Mouse (Mus musculus) CH12.LX (cell line): ENCODE measurements around the gene Cipc. TPM values are rescaled to one million over a fixed set of nuclear protein-coding genes. Genes with fewer than 3 reads are reported as not detected.

Experiments
- DNase-seq: peaks from one replicate; pipeline ENCODE4 v3.0.0-alpha.2; 2013; ENCODE audit errors: extremely low read depth
- H3K27ac ChIP-seq: 2 replicates; pipeline ENCODE4 v1.5.1; 2012; ENCODE audit warnings: low read depth, mild to moderate bottlenecking, control low read depth, moderate library complexity; ENCODE audit not compliant: insufficient read depth
- H3K27me3 ChIP-seq: replicated peaks from 2 replicates; pipeline ENCODE3; 2012; ENCODE audit warnings: inconsistent platforms
- H3K36me3 ChIP-seq, 2 experiments: replicated peaks in 1 of 2; 2 replicates each; pipeline versions ENCODE3 to v1.6.1; 2012; ENCODE audit warnings: inconsistent platforms in 1 of 2, low read length in 1 of 2, mild to moderate bottlenecking in 1 of 2, mixed read lengths in 1 of 2, moderate library complexity in 1 of 2; ENCODE audit not compliant: control insufficient read depth in 1 of 2, insufficient read depth in 1 of 2
- H3K4me1 ChIP-seq, 2 experiments: 2 replicates each; pipeline ENCODE4 v1.6.1; 2012; ENCODE audit warnings: inconsistent platforms in 1 of 2, moderate library complexity in 1 of 2; ENCODE audit not compliant: insufficient read depth in 2 of 2, control insufficient read depth in 1 of 2
- H3K4me2 ChIP-seq: 2 replicates; pipeline ENCODE4 v1.6.1; 2012; ENCODE audit warnings: low read depth, mild to moderate bottlenecking, control low read depth; ENCODE audit not compliant: poor library complexity, insufficient read depth, severe bottlenecking
- H3K4me3 ChIP-seq, 3 experiments: fragments of 150-350 bp in 1 of 3; sonication (generic) in 1 of 3; replicated peaks in 1 of 3; 2 replicates each; pipeline versions ENCODE3 to v1.5.1; 2011 to 2012; ENCODE audit warnings: low read depth in 2 of 3, low read length in 2 of 3, mild to moderate bottlenecking in 2 of 3, moderate library complexity in 2 of 3, control low read depth in 1 of 3, improper control_type of control experiment in 1 of 3, inconsistent platforms in 1 of 3, mixed read lengths in 1 of 3; ENCODE audit not compliant: poor library complexity in 1 of 3
- H3K79me2 ChIP-seq: replicated peaks from 2 replicates; pipeline ENCODE4 v1.6.1; 2012; ENCODE audit warnings: mild to moderate bottlenecking, moderate library complexity; ENCODE audit not compliant: control insufficient read depth, poor library complexity, insufficient read depth, severe bottlenecking; ENCODE audit errors: extremely low read depth
- H3K9ac ChIP-seq: 2 replicates; pipeline ENCODE4 v1.6.1; 2012; ENCODE audit warnings: low read depth, mild to moderate bottlenecking, control low read depth, moderate library complexity; ENCODE audit not compliant: insufficient read depth
- H3K9me3 ChIP-seq: replicated peaks from 2 replicates; pipeline ENCODE3; 2012; ENCODE audit warnings: low read length, inconsistent platforms, mixed read lengths
- E2F4 ChIP-seq: IDR thresholded peaks from 2 replicates; pipeline ENCODE4 v1.6.1; 2011; ENCODE audit warnings: low read depth, low read length, improper control_type of control experiment; ENCODE audit not compliant: insufficient replicate concordance
- ELF1 ChIP-seq: IDR thresholded peaks from 2 replicates; pipeline ENCODE4 v1.6.1; 2014; ENCODE audit warnings: low read depth, mild to moderate bottlenecking, inconsistent platforms, low read length, improper control_type of control experiment
- GABPA ChIP-seq: IDR thresholded peaks from 2 replicates; pipeline ENCODE4 v1.6.1; 2012; ENCODE audit warnings: low read depth, low read length, improper control_type of control experiment, inconsistent platforms; ENCODE audit not compliant: insufficient replicate concordance
- JUND ChIP-seq: conservative IDR thresholded peaks from 2 replicates; pipeline ENCODE4 v1.6.1; 2011; ENCODE audit warnings: low read depth, low read length, improper control_type of control experiment
- MAFK ChIP-seq: IDR thresholded peaks from 2 replicates; pipeline ENCODE4 v1.6.1; 2011; ENCODE audit warnings: low read length, improper control_type of control experiment; ENCODE audit not compliant: insufficient replicate concordance
- MAZ ChIP-seq: IDR thresholded peaks from 2 replicates; pipeline ENCODE4 v1.6.1; 2012; ENCODE audit warnings: low read depth, mild to moderate bottlenecking, inconsistent platforms, low read length, improper control_type of control experiment, moderate library complexity
- MEF2A ChIP-seq: IDR thresholded peaks from 2 replicates; pipeline ENCODE4 v1.6.1; 2014; ENCODE audit warnings: low read depth, mild to moderate bottlenecking, inconsistent platforms, low read length, improper control_type of control experiment, borderline replicate concordance
- MXI1 ChIP-seq: IDR thresholded peaks from 2 replicates; pipeline ENCODE4 v1.6.1; 2011; ENCODE audit warnings: mild to moderate bottlenecking, low read depth, low read length, improper control_type of control experiment
- MYC ChIP-seq: IDR thresholded peaks from 2 replicates; pipeline ENCODE4 v1.6.1; 2011; ENCODE audit warnings: low read depth, mild to moderate bottlenecking, improper control_type of control experiment, low read length
- NELFE ChIP-seq: IDR thresholded peaks from 2 replicates; pipeline ENCODE4 v1.6.1; 2011; ENCODE audit warnings: low read depth, low read length, improper control_type of control experiment
- NRF1 ChIP-seq: IDR thresholded peaks from 2 replicates; pipeline ENCODE4 v1.6.1; 2014; ENCODE audit warnings: low read depth, mild to moderate bottlenecking, inconsistent platforms, low read length, improper control_type of control experiment, moderate library complexity
- PAX5 ChIP-seq: IDR thresholded peaks from 2 replicates; pipeline ENCODE4 v1.6.1; 2012; ENCODE audit warnings: low read length, inconsistent platforms, mixed read lengths
- POLR2AphosphoS2 ChIP-seq: IDR thresholded peaks from 2 replicates; pipeline ENCODE4 v1.6.1; 2011; ENCODE audit warnings: low read depth, low read length, improper control_type of control experiment
- RCOR1 ChIP-seq: conservative IDR thresholded peaks from 2 replicates; pipeline ENCODE4 v1.6.1; 2012; ENCODE audit warnings: low read depth, mild to moderate bottlenecking, inconsistent platforms, low read length, improper control_type of control experiment
- SMC3 ChIP-seq: IDR thresholded peaks from 2 replicates; pipeline ENCODE4 v1.6.1; 2011; ENCODE audit warnings: low read depth, low read length, improper control_type of control experiment
- TCF12 ChIP-seq: IDR thresholded peaks from 2 replicates; pipeline ENCODE4 v1.6.1; 2014; ENCODE audit warnings: low read depth, mild to moderate bottlenecking, inconsistent platforms, low read length, improper control_type of control experiment
- USF1 ChIP-seq: IDR thresholded peaks from 2 replicates; pipeline ENCODE4 v1.6.1; 2014; ENCODE audit warnings: low read depth, mild to moderate bottlenecking, inconsistent platforms, low read length, improper control_type of control experiment
- ZC3H11A ChIP-seq: IDR thresholded peaks from 2 replicates; pipeline ENCODE4 v1.6.1; 2012; ENCODE audit warnings: low read depth, mild to moderate bottlenecking, inconsistent platforms, low read length, improper control_type of control experiment
- ZMIZ1 ChIP-seq: IDR thresholded peaks from 2 replicates; pipeline ENCODE4 v1.6.1; 2012; ENCODE audit warnings: low read depth, mild to moderate bottlenecking, inconsistent platforms, low read length, improper control_type of control experiment
- ZNF384 ChIP-seq: IDR thresholded peaks from 2 replicates; pipeline ENCODE4 v1.6.1; 2012; ENCODE audit warnings: low read depth, low read length, improper control_type of control experiment, inconsistent platforms
- dilution Hi-C: fragments of 300-500 bp; cut with MboI; formaldehyde crosslinking; loops from 2 replicates; pipeline ENCODE4 v1.14.3; 2020; ENCODE audit warnings: low sequenced_read_pairs; ENCODE audit not compliant: extremely low pct_unique_long_range_greater_than_20kb, extremely low pct_ligation_motif_present
- in situ Hi-C: fragments of 300-500 bp; cut with MboI; formaldehyde crosslinking; loops from 3 replicates; pipeline ENCODE4 v1.14.3; 2019; ENCODE audit warnings: low sequenced_read_pairs, low pct_ligation_motif_present, low pct_unique_long_range_greater_than_20kb, mixed read lengths
- polyA plus RNA-seq: library from polyadenylated mRNA; unstranded; fragments of >175 nt; gene quantifications from 2 replicates; pipeline ENCODE4 v1.2.1, GENCODE M21; 2012; ENCODE audit warnings: low read depth; ENCODE audit not compliant: insufficient read length
- total RNA-seq, 2 experiments: library from RNA; depleted of rRNA; stranded (reverse); fragments of 300-350 nt in 1 of 2; fragments of >200 nt in 1 of 2; gene quantifications; 2 replicates each; pipeline ENCODE4 v1.2.3; 2012 to 2014

Gene Cipc
- total and polyA plus RNA-seq, 3 experiments: 15.7 to 20.5 (median 18.7) TPM

DNA sequence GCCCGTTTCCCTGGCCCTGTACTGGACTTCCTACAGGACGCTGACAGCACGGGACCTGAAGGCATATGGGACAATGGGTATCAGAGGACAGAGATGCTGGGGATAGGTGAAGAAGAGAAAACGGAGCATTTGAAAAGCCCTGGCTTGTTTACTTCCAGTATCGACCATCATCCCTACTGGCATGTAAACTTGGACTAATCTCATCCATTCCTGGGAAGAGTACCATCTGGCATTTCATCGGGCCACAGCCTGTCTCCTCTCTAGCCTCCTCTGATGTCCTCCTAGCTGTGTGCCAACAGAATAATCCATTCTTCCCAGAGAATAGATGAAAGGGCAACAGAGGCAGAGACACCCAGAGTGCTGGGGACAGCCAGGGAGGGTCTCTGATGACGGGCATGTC is 31.2 kb upstream of the Cipc start:
- no peak overlapping the region for H3K27ac ChIP-seq
- TF ChIP-seq MYC: no peak
- TF ChIP-seq RCOR1: no peak
- TF ChIP-seq MEF2A: no peak
- H3K4me2 ChIP-seq: no peak overlapping the region
- H3K27me3 ChIP-seq: no peaks in the 10 kb centered on the region
- no peaks in the 10 kb centered on the region for H3K36me3 ChIP-seq
- no peak overlapping the region for H3K9ac ChIP-seq
- no peak for DNase-seq
- H3K9me3 ChIP-seq: no peaks in the 10 kb centered on the region
- no peak overlapping the region for H3K4me3 ChIP-seq
- H3K79me2 ChIP-seq: no peaks in the 10 kb centered on the region
- in situ Hi-C loops: no loop called here
- peaks cover 3 to 12% of the 10 kb centered on the region in 2 experiments for H3K4me1 ChIP-seq
- dilution Hi-C loops: no loop called here

GRCm38 (mm10) chr12:86916796-86917573 is 29.9 kb upstream of the Cipc start:
- Histone ChIP-seq H3K9ac (no peak overlapping the region), H3K79me2 (no peaks in the 10 kb centered on the region), H3K27ac (no peak overlapping the region), H3K4me1 (peaks cover 3 to 12% of the 10 kb centered on the region in 2 experiments), H3K4me3 (no peak overlapping the region), H3K36me3 (no peaks in the 10 kb centered on the region), H3K9me3 (no peaks in the 10 kb centered on the region), H3K27me3 (no peaks in the 10 kb centered on the region), H3K4me2 (no peak overlapping the region)
- in situ Hi-C loops (no loop called here), dilution Hi-C loops (no loop called here)
- TF ChIP-seq MAZ: no peak
- no peak for TF ChIP-seq POLR2AphosphoS2
- no peak for TF ChIP-seq GABPA
- TF ChIP-seq ZC3H11A: no peak
- TF ChIP-seq ELF1: no peak
- no peak for TF ChIP-seq PAX5
- TF ChIP-seq NRF1: no peak
- no peak for TF ChIP-seq E2F4
- TF ChIP-seq MXI1: no peak
- TF ChIP-seq NELFE: no peak
- TF ChIP-seq SMC3: no peak
- no peak for TF ChIP-seq MAFK
- no peak for TF ChIP-seq ZMIZ1
- TF ChIP-seq USF1: no peak
- TF ChIP-seq ZNF384: no peak
- no peak for TF ChIP-seq JUND
- TF ChIP-seq TCF12: no peak
- DNase-seq: no peak
